Mouse (Mus musculus) CH12F3 (cell line): ENCODE results near the gene AA467197.

ENCODE experiments used
- in situ Hi-C: fragments of 300-500 bp; cut with MboI; formaldehyde crosslinking; loops from 2 replicates; pipeline ENCODE4 v1.14.3; 2020; ENCODE audit warnings: low sequenced_read_pairs

The AA467197 gene

DNA sequence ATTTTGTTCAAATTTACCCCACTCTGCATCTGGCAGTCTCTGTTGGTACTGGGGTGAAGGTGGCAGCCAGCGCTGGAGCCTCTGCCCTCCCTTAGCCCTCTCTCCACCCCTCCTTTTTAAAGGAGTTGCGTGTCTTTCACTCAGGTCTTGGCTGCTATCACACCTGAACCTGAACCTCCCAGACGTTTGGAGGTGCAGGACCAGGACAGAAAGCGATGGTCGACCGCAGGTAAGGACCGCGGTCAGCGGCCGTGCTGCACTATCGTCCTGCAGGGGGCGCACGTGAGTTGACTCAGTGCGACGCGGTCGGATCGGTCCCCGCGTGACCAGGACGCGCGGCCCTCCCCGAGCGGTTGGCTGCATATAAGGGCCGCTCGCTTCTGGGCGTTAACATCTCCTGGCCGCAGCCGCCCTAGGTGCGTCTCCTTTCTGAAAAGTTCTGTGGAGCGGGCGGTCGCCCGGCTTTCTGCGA is 776 bp downstream of the AA467197 start:
- in situ Hi-C loops: no loop called here

DNA sequence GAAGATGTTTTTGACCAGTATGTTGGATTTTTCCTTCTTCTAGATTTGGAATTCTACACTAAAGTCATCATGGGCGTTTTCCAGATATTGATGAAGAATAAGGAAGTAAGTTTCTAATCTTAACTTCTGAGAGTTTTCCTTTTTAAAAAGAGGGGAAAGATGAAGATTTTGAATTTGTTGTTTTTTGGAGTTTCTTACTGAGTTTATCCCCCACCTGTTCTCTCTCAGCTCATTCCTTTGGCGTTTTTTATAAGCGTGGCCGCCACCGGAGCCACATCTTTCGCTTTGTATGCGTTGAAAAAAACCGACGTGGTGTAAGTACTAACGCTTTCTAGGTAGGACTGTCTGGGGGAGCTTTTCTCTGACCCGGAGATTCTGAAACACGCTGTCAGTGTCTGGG is 1.2 kb downstream of the AA467197 start:
- in situ Hi-C loops: no loop called here

DNA sequence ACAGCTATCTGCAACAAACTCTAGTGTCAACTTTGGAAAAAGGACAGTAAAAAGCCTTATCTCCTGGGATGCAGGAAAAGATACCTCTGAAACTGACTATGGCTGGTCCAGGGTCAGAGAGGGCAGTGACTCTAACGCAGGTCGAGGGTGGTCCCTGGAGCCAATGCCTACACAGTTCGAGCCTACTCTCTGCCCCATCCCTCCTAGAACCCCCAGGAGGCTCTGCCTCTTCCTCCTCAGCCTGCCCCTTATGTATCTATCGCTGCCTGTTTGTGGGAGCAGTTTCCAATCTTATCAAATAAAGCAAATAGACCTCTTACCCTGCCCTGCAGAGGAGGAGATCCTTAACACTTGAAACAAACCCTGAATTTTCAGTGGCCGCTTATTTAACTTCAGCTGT is 1.9 kb downstream of the AA467197 start:
- in situ Hi-C loops: no loop called here

DNA sequence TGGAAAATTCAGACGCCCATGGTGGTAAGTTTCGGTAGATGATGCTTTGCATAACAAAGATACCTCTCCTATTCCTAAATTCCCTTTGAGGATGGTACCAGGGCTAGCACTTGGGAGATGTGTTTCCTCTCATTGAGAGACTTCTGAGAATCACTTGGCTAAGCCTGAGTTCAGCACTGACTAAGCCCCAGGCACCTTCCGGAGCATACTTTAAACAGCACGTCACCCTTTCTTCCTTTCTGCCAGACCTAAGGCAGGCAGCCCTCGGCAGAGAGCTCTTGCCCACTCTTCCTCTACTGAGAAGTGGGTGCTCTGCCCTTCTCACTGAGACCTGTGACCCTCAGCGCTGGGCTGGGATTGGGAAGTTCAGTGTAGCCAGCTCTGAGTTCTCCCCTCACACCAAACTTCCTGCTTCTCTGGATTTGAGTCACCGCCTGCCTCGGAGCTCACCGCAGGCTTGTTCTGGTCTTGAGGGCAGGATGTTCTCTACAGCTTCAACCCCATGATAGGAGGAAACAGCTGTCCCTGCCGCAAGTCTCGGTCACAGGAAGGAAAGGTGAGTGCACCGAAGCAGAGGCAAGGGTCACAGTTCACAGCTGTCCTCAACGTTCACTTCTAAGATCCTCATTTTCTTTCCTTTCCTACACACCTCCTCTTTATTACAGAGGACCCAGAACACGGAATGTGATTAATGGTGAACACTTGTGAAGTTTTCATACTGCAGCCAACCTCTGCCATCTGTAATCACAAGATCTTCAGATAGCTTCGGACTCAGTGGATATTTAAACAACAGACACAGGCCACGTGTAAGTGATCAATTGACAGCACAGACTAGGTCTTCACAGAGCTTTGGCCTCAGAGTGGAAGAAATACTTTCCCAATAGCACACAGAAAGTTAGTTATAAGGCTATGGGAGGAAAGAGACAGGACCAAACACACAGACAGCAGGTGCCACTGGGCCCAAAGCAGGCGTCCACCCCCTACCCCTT is 15.6 kb downstream of the AA467197 start:
- in situ Hi-C loops: no loop called here

DNA sequence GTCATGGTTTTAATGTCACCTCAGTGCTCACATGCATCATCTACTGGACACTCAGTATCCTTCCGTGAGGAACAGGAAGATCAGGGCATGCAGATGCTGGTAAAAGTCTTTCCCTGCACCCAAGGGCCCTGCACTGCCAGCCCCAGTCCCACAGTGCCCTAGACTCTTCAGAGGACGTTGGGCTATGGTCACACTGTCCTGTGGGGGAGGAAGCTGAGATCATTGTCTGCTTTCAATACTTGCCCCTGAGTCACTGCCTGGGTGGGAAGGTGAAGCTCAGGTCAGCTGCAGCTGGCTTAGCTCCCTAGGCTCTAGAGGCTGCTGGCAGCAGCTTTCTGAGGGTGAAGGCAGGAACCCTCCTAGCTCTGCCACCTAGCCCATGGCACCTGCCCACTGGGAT is 19.3 kb downstream of the AA467197 start:
- in situ Hi-C loops: no loop called here

DNA sequence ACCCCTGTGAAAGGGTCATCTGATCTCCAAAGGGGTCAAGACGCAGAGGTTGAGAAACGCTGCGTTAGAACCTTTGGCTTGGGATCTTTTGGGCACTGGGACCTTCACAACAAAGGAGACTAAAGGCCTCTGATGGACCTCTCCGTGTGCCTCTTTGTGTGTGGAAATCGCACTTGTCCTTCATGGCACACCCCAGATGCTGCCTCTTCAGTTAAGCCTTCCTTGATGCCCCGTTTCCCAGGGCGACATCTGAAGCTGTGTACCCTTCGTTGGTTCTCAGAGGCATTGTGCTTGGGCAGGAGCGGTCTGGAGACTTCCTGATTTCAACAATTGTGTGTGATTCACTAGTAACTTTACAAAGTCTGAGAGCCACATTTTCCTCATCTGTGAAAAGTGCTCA is 20.0 kb downstream of the AA467197 start:
- in situ Hi-C loops: no loop called here

DNA sequence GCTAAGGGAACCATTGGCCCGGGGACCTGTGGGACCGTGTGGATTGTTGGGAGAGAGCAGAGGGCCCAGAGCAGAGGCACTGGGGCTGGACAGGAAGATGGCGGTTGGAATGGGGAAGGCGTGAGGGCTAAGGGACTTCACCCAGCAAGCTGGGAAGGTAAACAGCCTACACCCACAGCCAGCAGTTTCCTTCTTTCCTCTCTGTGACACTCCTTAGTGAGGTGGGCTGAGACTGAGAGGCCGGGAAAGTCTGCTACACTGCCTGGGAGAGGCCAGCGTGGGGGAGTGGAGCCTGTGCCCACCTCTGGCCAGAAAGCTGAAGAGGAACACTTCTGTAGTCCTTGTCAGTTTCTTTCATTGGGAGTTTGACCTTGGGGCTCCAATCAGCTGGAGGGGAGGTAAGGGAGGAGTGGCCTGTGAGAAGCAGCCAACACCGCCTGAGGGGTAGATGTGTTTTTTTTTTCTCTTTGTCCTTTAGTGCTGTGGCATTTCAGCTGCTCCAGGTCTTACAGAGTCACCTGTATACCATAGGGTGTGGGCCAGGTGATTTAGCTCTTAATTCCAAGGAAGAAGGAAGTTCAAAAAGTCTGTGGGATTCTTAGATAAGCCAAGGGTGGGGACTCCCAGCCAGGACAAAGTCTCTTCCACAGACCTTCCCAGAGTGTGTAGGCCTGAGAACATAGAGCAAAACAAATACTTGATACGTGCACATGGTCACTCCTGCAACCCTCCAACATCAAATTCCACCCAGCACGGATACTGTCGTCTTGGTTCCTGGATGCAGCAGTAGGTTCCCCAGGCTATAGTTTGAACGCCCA is 21.1 kb downstream of the AA467197 start:
- in situ Hi-C loops: no loop called here

DNA sequence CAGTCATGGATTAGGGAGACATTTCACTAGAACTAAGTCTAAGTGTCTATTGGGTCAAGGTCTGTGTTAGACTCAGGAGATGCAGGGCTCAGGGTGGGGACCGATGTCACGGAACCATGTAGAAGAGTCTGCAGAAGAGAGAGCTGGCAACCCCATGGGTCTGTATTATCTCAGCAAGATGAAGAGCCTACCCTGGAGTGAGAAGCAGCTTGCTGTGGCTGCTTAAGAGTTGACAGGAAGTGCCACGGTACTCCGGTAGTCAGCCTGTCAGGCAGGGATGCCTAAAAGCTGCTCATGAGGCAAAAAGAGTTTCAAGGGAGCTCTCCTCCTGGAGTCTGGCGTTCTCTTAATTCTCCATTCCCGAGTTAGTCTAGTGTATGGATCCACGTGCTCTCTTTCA is 23.0 kb downstream of the AA467197 start:
- in situ Hi-C loops: no loop called here

DNA sequence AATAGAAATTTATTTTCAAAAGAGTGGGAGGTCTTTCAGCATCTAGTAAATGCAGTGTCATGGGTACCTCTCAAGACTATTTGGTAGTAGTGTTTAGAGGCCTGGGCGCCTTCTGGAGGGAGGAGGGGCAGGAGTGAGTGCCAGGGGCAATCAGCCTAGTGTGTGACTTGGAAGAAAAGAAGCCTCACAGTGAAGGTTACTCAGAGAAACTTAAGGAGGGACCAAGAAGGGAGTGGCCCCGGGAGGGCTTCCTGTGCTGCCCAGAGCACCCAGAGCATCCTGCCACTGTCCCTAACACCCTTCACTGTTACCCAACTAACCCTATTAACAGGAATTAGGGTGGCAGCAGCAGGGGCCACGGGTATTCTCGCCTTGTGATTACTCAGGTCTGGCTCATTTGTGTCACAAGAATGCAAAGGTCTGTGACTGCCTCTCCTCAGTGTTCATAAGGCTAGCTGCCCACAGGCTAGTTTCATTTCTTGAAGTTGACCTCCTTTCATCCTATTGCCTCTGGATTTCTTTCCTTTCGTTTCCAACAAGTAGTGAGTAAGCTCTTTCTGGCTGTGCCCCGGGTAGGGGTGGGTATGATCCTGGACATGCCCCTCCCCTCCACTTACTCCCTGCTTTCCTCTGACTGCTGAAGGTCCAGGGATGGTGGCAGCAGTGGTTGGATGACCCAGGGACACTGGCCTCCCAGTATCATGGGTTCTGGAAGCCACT is 28.6 kb downstream of the AA467197 start:
- in situ Hi-C loops: no loop called here

DNA sequence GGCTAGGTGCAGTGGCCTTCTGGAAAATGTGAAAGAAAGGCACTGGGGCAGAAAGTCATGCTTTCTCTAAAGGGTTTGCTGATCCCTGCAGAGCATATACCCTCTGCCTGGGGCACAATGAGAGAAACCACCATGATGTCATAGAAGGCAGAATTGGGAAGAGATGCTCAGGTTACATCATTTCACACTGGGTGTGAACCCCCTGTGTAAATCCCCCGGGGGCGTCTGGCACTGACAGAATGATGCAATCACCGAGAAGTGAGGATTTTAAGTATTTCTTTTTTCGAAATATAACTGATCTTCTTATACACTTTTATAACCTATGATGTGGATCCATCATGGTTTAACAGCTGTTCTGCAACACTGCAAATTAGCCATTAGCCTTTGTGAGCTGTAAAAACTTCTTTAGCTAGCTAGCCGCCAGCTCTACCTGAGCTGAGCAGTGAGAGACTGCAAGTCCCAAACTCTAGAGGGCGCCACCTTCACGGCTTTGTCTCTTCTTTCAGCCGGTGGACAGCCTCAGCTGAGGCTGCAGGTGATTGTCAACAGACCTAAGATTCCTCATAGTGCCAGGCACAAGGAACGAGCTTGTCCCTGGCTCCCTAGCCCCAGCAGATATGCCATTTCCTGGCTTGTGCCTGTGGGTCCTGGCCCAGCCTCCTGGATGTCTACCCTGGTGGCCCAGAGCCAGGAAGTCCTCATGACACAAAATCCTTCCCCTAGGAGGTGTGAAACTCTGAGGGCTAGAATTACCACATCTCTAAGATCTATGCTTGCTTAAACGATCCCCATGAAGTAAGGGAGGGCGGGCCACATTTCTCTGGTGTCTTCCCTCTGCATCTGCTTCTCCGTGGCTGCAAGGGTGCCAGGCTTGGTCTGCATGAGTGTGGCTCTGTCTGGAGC is 29.4 kb downstream of the AA467197 start:
- in situ Hi-C loops: no loop called here

DNA sequence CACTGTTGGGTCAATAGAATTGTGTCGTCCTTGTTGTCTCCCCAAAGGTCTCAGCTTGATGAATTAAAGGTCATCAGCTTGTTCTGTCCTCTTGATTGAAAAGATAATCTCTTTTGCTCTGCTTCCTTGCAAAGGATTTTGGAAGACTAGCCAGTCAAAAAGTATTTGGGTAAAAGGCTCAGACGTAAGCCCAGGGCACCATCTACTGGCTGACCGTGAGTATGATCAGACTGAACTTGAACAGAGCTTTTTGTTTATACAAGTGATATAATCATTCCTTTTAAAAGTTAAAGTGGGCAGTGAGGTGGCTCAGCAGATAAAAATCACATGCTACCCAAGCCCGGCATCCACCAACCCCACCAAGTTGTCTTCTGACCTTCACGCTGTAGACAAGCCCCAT is 31.1 kb downstream of the AA467197 start:
- in situ Hi-C loops: no loop called here

DNA sequence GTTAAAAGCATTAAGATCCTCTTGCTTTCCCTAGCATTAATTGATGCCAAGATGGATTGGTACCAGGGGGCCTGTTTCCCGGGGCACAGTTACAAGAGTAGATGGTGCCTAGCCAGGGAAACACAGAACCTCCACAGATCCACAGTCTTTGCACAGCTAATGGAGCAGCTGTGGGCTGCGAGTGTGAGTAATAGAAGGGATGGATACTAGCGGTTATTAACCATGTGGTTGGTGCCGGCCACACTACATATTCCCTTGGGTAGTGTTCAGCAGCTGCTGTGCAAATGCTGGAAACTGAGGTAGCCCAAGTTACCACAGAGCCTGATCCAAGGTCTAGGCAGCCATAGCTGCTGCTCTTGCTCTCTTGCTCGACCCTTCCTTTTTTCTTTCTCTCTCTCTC is 34.9 kb downstream of the AA467197 start:
- in situ Hi-C loops: no loop called here

DNA sequence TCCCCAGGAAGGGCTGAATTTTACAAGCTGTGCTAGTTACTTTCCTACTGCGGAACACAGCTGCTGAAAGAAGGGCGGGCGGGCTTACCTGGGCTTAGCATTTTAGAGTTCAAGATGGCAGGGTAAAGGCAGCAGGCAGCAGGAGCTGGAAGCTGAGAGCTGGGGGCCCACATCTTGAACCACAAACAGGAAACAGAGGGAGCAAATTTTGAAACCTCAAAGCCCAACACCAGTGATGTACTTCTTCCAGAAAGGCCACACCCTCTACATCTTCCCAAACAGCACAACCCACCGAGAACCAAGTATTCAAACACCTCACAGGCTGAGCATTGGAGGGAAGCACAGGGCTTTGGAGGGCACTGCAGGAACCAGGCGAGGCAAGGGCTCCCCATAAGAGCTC is 36.1 kb downstream of the AA467197 start:
- in situ Hi-C loops: no loop called here

DNA sequence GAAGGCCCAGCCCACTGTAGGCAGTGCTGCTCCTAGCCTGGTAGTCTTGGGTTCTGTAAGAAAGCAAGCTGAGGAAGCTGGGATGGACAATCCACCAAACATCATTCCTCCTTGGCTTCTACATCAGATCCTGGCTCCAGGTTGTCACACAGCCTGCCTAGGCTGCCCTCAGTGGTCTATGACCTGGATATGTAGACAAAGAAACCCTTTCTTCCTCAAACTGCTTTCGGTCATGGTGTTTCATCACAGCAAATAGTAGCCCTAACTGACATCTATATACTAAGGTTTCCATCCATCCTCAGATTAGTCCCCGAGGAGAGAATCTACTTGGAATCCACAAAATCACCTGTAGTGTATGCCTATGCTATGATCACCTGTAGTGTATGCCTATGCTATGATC is 38.3 kb downstream of the AA467197 start:
- in situ Hi-C loops: no loop called here

DNA sequence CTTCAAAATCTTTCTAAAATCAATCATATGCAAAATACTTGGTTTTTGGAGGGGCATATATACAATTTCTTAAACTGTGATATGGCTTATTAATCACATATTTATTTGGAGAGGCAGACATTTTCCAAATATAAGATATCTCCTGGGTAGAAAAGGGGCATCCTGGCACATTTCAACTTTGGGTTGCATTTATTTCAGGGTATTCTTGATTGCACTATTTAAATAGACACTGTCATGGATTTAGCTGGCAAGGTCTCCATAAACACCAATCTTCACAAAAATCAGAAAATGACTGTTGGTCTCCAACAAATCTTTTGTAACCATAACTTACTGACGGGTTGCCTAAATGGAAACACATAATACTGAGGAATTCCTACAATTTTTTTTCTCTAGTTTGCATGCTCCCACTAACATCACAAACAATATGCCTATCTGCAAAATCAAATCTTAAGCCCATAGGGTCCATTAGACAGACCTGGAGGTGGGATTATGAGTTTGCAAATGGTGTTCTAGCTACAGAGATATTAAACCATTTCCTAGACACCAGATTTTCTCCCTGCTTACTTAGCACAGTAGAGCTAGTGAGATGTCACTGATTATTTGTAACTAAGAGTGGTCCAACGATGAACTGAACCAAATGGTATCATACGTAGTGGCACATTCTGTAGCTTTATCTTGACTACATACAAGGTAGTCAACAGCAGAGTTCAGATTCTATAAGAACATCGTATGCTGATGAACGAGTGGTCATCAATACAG is 44.8 kb downstream of the AA467197 start:
- in situ Hi-C loops: no loop called here

DNA sequence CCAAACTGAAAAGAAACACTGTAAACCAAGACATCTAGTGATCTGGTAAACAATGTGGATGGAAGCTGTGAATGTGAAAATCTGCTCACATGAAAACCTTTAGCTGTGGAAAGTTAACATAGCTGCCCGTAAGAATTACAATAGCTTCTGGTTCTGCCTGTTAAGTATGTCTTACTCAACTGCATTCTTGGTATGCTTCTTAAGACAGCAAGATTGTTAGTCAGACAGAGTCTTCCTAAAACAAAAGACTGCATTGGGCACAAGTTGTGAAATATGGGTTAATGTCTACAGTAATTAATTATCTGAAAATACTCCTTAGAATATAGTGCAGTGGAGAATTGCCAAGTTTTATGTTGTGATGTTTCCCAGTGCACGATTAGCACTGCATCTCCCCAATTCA is 45.7 kb downstream of the AA467197 start:
- in situ Hi-C loops: no loop called here

DNA sequence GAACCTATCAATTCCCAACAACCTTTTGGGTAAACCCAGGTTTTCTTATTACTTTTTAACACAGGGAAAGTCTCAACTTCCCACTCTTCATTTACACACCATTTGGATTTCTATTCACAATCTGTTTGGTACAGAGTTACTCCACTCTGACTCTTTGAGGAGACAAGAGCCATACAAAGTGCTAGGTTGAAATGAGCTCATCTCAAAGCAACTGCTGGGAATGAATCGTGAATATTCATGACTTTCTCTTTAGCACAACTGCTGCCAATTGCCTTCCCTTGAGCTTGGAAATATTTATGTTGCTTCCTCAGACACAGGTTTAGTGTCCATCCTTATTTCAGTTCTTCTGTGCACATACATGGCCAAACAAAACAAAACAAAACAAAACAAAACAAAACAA is 46.9 kb downstream of the AA467197 start:
- in situ Hi-C loops: no loop called here

DNA sequence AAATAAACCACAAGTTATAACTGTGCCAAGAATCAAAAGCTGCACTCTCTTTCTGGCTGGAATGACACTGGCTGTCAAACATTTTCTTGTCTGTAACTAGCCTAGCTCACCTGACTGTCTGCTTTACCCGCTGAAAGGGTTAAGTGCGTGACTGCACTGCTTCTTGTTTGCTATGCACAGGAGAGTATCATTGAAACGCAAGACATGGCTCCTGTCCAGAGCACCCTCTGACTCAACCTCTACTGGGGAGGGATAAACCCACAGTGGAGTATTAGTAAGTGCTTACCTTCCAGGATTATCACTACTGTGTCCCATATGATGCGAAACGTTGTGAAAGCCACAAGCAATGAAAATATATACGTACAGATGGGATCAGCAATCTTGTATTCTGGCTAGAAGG is 49.9 kb downstream of the AA467197 start:
- in situ Hi-C loops: no loop called here
